Mouse (Mus musculus) embryonic facial prominence, embryonic 15.5 days (tissue): ENCODE measurements around the gene 6030445D17Rik. TPM values are rescaled to one million over a fixed set of nuclear protein-coding genes. Genes with fewer than 3 reads are reported as not detected.

Experiments used
- ATAC-seq: fragments of 200-750 bp; cut with Nextera tagmentation; 2 replicates; pipeline ENCODE4 v1.8.0; 2017; ENCODE audit warnings: low read depth, moderate TSS enrichment; ENCODE audit not compliant: insufficient number of reproducible peaks, low FRiP score, low TSS enrichment
- H3K27ac ChIP-seq: fragments of 300-500 bp; sonication (generic); replicated peaks from 2 replicates; pipeline ENCODE4 v1.5.1; 2015; ENCODE audit warnings: mild to moderate bottlenecking, inconsistent platforms
- H3K27me3 ChIP-seq: fragments of 300-500 bp; sonication (generic); 2 replicates; pipeline ENCODE4 v1.6.1; 2015; ENCODE audit warnings: inconsistent platforms
- H3K36me3 ChIP-seq: fragments of 300-500 bp; sonication (generic); 2 replicates; pipeline ENCODE4 v1.6.1; 2015; ENCODE audit warnings: mild to moderate bottlenecking, inconsistent platforms
- H3K4me1 ChIP-seq: fragments of 300-500 bp; sonication (generic); 2 replicates; pipeline ENCODE4 v1.6.1; 2015; ENCODE audit warnings: inconsistent platforms
- H3K4me2 ChIP-seq: fragments of 300-500 bp; sonication (generic); replicated peaks from 2 replicates; pipeline ENCODE4 v1.6.1; 2015; ENCODE audit warnings: mild to moderate bottlenecking, inconsistent platforms
- H3K4me3 ChIP-seq: fragments of 300-500 bp; sonication (generic); replicated peaks from 2 replicates; pipeline ENCODE4 v1.5.1; 2015; ENCODE audit warnings: mild to moderate bottlenecking, inconsistent platforms
- H3K9ac ChIP-seq: fragments of 300-500 bp; sonication (generic); 2 replicates; pipeline ENCODE4 v1.6.1; 2015; ENCODE audit warnings: inconsistent platforms
- H3K9me3 ChIP-seq: fragments of 300-500 bp; sonication (generic); replicated peaks from 2 replicates; pipeline ENCODE4 v1.6.1; 2016; ENCODE audit warnings: inconsistent platforms
- WGBS: fragments of 180-500 bp; shearing (Covaris S2); methylation state at CpG from one replicate; pipeline ENCODE4 v1.1.7; 2015; 5-methylcytosine and 5-hydroxymethylcytosine counted together
- polyA plus RNA-seq: library from polyadenylated mRNA; unstranded; fragments of >200 nt; fragmentation: Nextera tagmentation; extraction: Ambion mirVana; gene quantifications from 2 replicates; pipeline ENCODE4 v1.2.1, GENCODE M21; 2015

Gene 6030445D17Rik
- polyA plus RNA-seq, 1 experiment from 2014 or later: 0.19 TPM

DNA sequence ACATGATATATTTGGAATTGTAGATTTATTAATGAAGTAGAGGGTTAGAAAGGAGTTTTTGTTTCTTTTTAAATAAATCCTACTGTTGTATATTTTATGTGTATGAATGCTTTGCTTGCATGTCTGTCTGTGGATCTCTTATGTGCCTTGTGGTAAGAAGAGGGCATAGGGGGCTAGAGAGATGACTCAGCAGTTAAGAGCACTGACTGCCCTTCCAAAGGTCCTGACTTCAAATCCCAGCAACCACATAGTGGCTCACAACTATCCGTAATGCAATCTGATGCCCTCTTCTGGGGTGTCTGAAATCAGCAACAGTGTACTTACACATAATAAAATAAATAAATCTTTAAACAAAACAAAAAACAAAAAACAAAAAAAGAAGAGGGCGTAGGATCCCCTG is 24.5 kb downstream of the 6030445D17Rik start:
- 94% methylated on average over 2 of the region's 2 CpGs for WGBS
- Histone ChIP-seq H3K27me3 (no peaks in the 10 kb centered on the region), H3K4me3 (no peak overlapping the region), H3K36me3 (0 out of 2 replicates have a peak, but pooled peaks cover 3% of the 10 kb centered on the region), H3K9ac (no peak overlapping the region), H3K4me1 (no peaks in the 10 kb centered on the region), H3K27ac (no peak overlapping the region), H3K9me3 (no peaks in the 10 kb centered on the region), H3K4me2 (no peak overlapping the region)
- no peak for ATAC-seq

DNA sequence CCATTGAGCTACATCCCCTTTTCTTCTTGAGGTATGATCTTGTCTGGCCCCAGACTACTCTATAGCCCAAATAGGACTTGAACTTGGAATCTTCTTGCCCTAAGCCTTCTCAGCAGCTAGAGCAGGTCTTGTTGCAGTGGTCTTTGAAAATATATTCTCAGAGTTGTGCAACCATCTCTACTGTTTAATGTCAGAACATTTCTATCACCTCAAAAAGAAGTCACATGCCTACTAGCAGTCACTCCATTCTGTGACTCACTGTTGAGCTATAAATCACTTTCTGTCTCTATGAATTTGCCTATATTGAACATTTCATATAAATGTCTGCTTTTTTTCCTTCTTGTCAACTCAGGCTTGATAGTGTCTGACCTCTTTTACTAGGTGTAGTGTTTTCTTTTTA is 33.9 kb downstream of the 6030445D17Rik start:
- H3K4me2 ChIP-seq: no peak overlapping the region
- H3K36me3 ChIP-seq: no peaks in the 10 kb centered on the region
- H3K27me3 ChIP-seq: no peaks in the 10 kb centered on the region
- no peak overlapping the region for H3K4me3 ChIP-seq
- H3K9ac ChIP-seq: no peak overlapping the region
- no peaks in the 10 kb centered on the region for H3K4me1 ChIP-seq
- no peak for ATAC-seq
- H3K27ac ChIP-seq: no peak overlapping the region
- no peaks in the 10 kb centered on the region for H3K9me3 ChIP-seq

DNA sequence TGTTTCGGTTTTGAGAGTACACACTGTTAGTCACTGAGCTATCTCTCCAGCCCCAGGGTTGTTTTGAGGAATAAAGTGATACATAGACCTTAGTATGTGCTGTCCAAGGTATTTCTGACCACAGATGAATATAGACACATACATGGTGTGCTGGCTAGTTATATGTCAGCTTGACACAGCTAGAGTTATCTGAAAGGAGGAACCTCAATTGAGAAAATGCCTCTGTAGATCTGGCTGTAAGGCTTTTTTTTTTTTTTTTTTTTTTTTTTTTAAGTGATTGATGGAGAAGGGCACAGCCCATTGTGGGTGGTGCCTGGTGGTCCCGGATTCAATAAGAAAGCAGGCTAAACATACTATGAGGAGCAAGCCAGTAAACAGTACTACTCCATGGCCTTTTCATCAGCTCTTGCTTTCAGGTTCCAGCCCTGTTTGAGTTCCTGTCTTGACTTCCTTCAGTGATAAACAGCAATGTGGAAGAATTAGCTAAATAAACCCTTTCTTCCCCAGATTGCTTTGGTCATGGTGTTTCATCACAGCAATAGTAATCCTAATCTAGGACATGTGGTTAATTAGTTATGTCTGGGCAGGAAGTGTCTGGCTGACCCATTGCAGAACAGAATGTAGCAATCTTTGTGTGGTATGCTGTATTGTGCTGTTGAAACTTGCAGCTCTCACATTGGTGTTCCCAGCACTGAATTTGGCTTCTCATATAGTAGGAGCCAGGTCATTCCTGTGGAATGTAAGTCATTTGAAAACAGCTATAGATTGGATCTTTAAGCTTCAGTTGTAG is 43.6 kb downstream of the 6030445D17Rik start:
- WGBS: 37% methylated on average over 2 of the region's 2 CpGs
- no peaks in the 10 kb centered on the region for H3K36me3 ChIP-seq
- peaks cover 7% of the 10 kb centered on the region; the same call in 1 of the 2 replicates for H3K4me1 ChIP-seq
- H3K27ac ChIP-seq: no peak overlapping the region
- H3K4me3 ChIP-seq: no peak overlapping the region
- H3K9me3 ChIP-seq: no peaks in the 10 kb centered on the region
- no peak for ATAC-seq
- no peaks in the 10 kb centered on the region for H3K27me3 ChIP-seq
- no peak overlapping the region for H3K4me2 ChIP-seq
- H3K9ac ChIP-seq: no peak overlapping the region

DNA sequence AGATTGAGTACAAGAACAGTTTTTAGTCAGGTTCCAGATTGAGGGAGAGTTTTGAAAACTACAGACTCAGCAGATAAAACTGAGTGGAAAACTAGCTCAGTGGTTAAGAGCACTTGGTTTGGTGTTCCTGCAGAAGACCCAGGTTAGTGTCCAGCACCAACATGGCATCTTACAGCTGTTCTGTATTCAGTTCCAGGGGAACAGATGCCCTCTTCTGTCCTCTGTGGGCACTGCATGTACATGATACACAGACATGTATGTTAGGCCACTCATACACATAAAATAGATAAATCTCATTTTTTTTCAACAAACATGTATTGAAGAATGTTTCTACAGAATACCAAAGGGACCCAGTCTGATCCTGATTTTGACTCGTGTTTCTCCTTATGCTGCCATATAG is 47.8 kb downstream of the 6030445D17Rik start:
- H3K4me2 ChIP-seq: no peak overlapping the region
- H3K36me3 ChIP-seq: no peaks in the 10 kb centered on the region
- H3K4me1 ChIP-seq: peaks cover 23% of the 10 kb centered on the region
- no peaks in the 10 kb centered on the region for H3K9me3 ChIP-seq
- no peak overlapping the region for H3K4me3 ChIP-seq
- WGBS: 62% methylated on average over 1 of the region's 1 CpGs
- no peak overlapping the region for H3K27ac ChIP-seq
- no peak for ATAC-seq
- no peak overlapping the region for H3K9ac ChIP-seq
- H3K27me3 ChIP-seq: no peaks in the 10 kb centered on the region

DNA sequence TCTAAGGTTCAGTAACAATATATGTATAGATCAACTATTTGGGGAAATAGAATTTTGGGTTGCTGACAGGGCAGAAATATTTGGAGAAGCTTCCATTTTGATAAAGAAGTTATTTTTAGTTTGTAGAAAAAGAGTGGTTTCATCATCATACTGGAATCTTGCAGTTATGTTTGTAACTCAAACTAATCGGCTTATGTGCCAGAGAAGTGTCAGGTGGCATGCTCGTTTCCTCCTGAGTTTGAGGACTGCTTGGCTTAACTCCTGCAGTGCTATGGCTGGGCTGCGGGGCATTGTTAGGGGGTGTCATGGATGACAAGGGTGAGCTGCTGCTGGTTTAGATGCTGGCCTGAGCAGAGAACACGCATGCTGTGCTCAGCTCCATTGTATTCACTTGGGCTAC is 49.7 kb downstream of the 6030445D17Rik start:
- no peak overlapping the region for H3K4me3 ChIP-seq
- H3K36me3 ChIP-seq: no peaks in the 10 kb centered on the region
- 37% methylated on average over 4 of the region's 4 CpGs for WGBS
- ATAC-seq: no peak
- H3K9ac ChIP-seq: no peak overlapping the region
- no peak overlapping the region for H3K4me2 ChIP-seq
- H3K9me3 ChIP-seq: no peaks in the 10 kb centered on the region
- peaks cover 23% of the 10 kb centered on the region for H3K4me1 ChIP-seq
- H3K27ac ChIP-seq: peak overlapping the region; percentile 45; the same call in 1 of the 2 replicates
- no peaks in the 10 kb centered on the region for H3K27me3 ChIP-seq

DNA sequence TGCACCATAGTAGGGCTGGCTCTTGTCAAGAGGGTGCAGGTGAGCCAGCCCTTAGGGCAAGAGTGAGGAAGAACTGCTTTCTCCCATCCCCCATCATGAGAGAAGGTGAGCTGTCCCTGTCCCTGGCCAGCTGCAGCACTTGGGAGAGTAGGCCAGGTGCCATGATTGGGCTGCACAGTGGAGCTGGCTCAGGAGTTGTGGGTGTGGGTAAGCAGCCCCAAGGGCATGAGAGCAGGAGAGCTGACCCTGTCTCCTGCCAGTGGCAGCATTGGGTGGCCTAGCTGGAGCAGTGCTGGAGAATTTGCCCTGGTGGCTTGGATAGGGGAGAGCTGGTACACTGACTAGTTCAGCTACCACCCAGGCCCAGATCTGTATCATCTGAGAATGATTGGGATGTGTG is 50.9 kb downstream of the 6030445D17Rik start:
- H3K27me3 ChIP-seq: no peaks in the 10 kb centered on the region
- no peaks in the 10 kb centered on the region for H3K36me3 ChIP-seq
- ATAC-seq: no peak
- H3K4me1 ChIP-seq: peaks cover 23% of the 10 kb centered on the region
- no peak overlapping the region for H3K9ac ChIP-seq
- no peaks in the 10 kb centered on the region for H3K9me3 ChIP-seq
- H3K4me2 ChIP-seq: no peak overlapping the region
- H3K27ac ChIP-seq: no peak overlapping the region
- no peak overlapping the region for H3K4me3 ChIP-seq

Other genes with a start within 250 kb of the 6030445D17Rik start
- gene Tcea3, start 214.5 kb upstream of the 6030445D17Rik start, polyA plus RNA-seq: 19.2 and 20.7 TPM in 2 replicates
- 25.0 and 25.5 TPM in 2 replicates for gene Zfp46, start 177.6 kb upstream of the 6030445D17Rik start, polyA plus RNA-seq
- gene Hnrnpr, start 151.3 kb upstream of the 6030445D17Rik start, polyA plus RNA-seq: 153 and 159 TPM in 2 replicates
- 0.67 and 0.75 TPM in 2 replicates for gene Htr1d, start 38.7 kb upstream of the 6030445D17Rik start, polyA plus RNA-seq
- 114 and 124 TPM in 2 replicates for gene Luzp1, start 7.5 kb downstream of the 6030445D17Rik start, polyA plus RNA-seq
- 39.6 and 40.2 TPM in 2 replicates for gene Kdm1a, start 140.5 kb downstream of the 6030445D17Rik start, polyA plus RNA-seq
- gene Tex46, start 148.2 kb downstream of the 6030445D17Rik start, polyA plus RNA-seq: not detected in 2 replicates
- gene Lactbl1, start 160.4 kb downstream of the 6030445D17Rik start, polyA plus RNA-seq: 0.05 TPM in 1 of 2 replicates, not detected in the other